Mouse (Mus musculus) spleen, embryonic (tissue): ENCODE results near the gene Asb2.

Experiments used
- CTCF ChIA-PET: fragments of 350-600 bp; sonication (Branson Sonifier 250); formaldehyde crosslinking; loops from one replicate; lab custom pipeline; 2022; lab: Charles Lee

The Asb2 gene

DNA sequence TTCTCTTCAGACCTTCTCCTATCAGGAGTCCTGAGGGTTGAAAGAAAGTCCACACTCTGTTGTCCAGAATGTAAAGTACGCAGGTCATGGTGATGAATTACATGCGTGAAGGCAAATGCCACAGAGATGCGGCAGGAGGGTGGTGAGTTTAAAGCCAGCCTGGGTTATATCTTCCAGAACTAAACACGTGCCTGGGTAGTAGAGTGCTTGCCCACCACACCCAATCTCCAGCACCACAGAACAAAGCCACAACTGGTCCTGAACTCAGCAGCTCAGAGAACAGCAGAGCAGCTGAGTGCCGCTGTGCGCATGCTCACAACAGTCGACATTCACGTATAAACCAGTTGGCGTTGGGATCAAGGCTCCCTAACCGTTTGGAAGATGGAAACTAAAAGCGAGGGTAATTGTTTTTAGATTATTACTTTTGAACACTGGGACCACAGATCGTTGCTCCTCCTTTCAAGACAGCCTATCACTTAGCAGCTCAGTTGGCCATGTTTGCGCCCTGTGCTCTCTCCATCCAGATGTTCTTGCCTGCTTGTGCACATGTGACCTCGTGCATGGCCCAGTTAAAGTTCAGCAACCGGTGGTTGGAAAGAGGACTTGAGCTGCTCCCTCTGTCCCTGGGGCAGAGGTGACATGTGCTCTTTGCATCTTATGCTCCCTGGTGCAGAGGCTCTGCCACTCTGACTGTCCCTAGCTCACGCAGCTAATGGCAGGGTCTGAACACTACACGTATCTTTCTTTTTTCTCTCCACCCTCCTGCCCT lies 5.9 kb upstream of the Asb2 start:
- CTCF ChIA-PET = no interaction called here

DNA sequence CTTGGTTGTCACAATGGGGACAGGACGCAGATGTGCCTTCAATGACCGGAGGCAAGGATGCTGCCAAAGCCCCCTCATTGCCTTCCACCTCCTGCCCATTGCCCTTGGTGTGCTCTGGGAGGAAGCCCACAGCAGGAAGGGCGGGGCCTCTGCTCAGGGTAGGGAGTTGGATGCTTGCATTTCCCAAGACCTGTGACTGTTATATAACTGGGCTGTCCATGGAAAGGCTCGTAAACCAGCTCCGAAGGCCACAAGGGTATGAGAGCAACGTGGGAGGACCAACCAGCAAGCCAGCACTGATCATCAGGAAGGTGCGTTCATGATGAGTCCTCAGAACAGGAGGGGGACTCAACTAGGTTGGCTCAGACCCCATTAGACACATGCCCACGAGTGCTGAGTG lies 5.0 kb upstream of the Asb2 start:
- CTCF ChIA-PET = no interaction called here

DNA sequence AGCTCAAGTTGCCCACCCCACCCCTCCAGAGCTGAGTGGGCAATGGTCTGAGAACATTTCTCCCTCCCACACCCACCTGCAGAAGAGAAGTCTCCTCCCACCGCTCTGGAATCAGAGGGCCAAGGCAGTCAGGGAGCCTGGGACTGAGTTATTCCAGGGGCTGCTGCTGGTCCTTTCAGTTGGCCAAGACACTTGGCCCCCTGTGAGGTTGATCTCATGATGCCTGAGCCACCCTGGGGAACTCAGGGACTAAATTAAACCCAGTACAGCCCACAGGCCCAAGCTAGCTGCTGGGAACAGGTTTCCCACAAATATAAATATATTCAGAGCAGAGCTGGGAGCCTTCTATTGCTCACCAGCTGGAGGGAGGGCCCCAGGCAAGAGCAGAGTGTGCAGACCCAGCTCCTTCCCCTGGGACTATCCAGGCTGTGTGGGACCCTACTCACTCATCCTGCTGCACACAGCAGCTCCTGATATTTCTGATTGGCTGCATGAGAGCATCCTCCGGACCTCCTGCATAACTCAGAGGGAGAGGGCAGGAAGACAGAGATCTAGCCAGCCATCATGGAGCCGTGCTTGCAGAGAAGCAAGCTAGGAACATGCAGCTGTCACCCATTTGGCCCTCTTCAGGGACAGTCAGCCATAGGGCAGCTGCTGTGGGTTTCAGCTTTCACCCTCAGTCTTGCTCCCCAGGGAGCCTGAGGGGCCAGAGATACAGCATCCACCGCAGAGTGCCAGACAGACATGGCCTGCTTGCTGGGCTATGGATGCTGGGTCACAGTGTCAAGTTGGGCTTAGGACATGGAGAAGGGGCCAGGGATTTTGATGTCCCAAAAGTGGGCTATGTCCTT lies 3.4 kb upstream of the Asb2 start:
- CTCF ChIA-PET = interaction anchor here (1.1 kb wide), 1 partner anchor 9 kb away, joined by 6 read pairs; no protein-coding TSS in a partner anchor

DNA sequence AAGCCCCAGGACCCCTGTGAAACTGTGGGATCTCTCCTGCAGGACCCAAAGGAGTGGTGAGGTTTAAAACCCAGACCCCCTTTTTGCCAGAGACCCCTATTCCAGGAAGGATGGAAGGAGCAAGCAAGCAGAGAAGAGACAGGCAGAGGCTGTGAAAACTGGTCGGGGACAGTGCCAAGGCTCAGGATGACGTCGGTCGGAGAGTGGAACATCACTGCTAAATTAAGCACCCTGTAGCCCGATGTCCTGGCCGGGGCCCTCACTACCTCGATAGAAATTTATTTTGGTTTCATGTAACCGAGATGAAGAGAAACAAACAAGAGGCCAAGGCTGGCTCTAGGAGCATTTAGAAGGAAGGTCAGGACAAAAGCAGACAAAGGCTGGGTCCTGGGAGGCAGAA lies 2.4 kb upstream of the Asb2 start:
- CTCF ChIA-PET = no interaction called here

DNA sequence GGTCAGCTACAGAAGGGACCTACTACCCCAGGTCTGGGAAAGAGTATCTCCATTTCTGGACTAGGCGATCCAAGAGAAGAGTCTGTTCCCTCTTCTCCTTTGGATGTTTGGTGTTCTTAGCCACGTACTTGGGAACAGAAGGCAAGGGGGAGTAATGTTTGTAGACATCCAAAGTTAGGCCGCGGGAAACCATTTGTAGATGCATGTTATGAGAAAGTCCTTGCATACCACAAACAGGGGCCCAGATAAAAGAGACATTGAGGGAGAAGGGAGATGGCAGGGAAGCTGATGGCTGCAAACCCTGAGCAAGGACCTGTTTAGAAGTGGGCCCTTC lies 581 bp upstream of the Asb2 start:
- CTCF ChIA-PET = no interaction called here

DNA sequence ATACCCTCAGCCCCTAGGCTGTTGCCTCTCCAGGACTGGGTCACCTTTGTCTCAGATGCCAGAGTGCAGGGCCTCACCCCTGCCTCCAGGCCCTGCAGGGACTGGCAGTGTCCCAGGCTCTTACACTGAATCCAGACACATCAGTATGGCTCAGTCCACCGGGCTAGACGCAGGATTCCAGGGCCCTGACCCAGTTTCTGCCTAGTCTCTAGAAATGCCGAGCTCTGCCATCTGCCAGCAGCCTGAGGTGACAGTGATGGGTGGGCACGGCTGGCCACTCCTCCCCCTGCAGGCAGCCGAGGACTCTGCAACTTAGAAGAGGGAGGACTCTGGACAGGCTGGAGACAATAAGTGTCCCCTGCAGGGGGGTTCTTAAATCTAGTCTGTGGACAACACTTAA lies 2.3 kb downstream of the Asb2 start:
- CTCF ChIA-PET = no interaction called here

DNA sequence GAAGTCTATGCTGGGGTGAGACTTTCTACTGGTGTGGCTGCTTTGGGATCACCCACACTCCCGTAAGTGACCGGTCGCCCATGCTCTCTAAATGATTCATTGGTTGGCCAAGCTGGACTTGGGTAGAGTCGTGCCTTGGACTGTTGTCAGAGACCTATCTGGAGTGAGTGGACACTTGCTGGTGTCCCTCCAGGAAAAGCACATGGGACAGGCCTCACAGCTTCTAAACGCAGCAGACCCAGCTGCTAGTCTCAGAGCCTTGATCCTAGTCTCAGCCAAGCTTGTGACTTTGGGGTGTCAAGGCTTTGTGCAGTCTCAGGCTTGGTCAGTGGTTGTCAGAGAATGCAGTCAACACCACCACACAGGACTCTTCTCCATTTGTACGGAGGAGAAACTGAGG lies 3.1 kb downstream of the Asb2 start:
- CTCF ChIA-PET = interaction anchor here (1.4 kb wide), 1 partner anchor 14 kb away, joined by 4 read pairs; no protein-coding TSS in a partner anchor

DNA sequence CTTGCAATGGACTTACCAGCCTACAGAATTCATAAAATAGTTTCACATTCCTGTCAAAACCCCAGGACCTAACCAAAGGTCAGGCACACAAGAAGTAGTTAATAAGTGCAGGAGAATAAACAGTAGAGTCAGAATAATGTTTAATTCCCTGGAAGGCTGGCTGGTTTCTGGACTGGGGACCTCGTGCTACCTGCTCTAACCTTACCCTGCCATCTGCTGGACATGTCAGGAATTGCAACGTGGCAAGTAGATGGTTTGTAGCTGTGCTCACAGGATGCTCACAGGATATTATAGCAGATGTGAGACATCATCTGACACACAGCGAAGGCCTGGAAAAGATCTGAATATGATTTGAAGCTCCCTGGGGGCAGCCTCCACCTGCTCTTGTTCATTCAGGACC lies 7.3 kb downstream of the Asb2 start:
- CTCF ChIA-PET = interaction anchor here (1.2 to 1.8 kb wide), 2 partner anchors 22 to 23 kb away, joined by 4 to 6 read pairs; no protein-coding TSS in a partner anchor

DNA sequence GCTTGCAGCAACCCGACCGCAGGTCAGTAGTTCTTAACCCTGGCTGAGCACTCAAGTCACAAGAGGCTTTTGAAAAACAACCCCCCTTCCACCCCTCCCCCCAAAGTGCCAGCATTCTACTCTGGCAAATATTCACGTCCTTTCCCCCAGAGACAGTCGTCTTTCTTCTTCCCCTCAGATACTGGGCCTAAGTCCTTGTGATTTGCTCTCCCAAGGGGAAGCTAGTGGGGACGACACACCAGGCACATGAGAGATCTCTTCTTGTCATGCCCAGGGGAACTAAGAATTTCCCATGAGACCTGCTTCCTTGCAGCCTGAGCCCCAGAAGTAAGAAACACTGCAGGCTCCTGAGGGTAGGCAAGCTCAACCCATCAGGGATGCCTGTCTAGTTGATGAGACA lies 8.4 kb downstream of the Asb2 start:
- CTCF ChIA-PET = interaction anchor here (0.6 to 1.8 kb wide), 3 partner anchors 17 to 22 kb away, joined by 3 to 6 read pairs (median 3); no protein-coding TSS in a partner anchor

DNA sequence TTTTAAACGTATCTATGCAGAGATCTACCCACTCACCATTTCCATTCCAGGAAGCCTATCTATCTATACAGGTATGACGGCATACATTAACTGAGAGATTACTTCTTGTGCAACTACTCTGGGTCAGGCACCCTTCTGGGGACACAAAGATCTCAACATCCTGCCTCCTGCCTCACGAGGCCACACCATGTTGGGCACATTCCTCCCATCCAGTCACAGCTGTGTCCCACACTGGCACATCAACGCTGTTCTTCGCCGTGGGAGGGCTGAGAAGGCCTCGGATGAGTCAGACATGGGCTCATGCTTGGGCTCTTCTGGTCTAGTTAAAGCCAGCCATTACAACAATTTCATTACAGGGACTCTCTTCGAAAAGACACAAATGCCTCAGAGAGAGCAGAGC lies 8.9 kb downstream of the Asb2 start:
- CTCF ChIA-PET = interaction anchor here (0.6 to 0.9 kb wide), 2 partner anchors 16 to 23 kb away, joined by 3 read pairs; no protein-coding TSS in a partner anchor

DNA sequence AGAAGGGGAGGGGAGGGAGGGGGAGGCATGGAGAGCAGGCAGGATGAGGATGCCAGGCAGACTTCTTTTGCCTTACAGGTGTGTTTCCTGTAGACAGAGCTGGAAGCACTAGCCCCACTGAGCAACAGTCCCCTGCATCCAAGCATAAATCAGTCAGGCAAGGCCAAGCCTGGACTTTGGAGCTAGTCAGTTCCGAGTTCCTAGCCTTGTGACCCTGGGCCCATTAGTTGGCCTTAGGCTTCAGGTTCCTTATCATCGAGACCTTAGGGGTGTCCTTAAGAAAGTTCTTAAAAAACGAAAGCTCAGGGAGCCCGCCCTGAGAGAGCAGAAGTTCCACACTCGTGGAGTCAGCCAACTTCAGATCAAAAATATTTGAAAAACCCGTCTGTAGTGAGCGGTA lies 10.9 kb downstream of the Asb2 start:
- CTCF ChIA-PET = interaction anchor here (0.9 to 1.2 kb wide), 2 partner anchors 11 to 202 kb away, joined by 4 read pairs; no protein-coding TSS in a partner anchor

DNA sequence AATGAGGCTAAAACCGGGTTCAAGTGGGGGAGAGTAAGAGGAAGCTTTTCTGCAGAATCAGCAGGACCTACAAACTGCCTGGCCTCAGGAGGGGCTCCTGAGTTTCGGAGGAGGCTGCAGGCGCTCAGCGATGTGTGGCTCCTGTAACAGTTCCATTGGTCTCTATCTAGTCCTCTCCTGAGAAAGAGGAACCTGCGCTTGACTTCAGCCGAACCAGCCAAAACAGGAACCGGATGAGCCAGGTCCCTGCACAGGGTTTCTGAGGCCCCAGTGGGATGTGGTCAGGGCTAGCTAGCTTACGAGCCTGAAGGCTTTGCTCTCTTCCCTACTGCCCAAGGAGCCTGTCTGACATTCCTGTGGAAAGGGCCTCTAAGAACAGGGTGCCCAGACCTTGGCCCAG lies 12.3 kb downstream of the Asb2 start:
- CTCF ChIA-PET = interaction anchor here (1.0 kb wide), 1 partner anchor 17 kb away, joined by 3 read pairs; no protein-coding TSS in a partner anchor

DNA sequence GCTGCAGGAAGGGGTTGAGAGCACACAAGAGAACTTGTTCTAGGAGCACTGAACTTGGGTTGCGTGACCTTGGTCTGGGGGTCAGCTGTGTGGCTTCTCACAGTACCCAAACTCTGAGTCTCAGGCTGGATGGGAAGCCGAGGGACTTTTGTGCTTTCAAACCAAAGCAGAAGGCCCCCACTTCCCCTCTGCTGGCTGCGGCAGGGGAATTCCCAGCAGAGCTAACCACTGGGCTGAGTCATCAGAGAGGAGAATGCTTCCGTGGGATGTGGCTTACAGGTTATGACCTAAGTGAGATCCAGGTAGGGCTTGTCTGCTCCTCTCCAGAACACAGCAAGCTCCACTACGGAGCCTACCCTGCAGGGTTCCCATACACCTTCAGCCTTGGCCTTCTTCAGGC lies 14.6 kb downstream of the Asb2 start:
- CTCF ChIA-PET = no interaction called here

DNA sequence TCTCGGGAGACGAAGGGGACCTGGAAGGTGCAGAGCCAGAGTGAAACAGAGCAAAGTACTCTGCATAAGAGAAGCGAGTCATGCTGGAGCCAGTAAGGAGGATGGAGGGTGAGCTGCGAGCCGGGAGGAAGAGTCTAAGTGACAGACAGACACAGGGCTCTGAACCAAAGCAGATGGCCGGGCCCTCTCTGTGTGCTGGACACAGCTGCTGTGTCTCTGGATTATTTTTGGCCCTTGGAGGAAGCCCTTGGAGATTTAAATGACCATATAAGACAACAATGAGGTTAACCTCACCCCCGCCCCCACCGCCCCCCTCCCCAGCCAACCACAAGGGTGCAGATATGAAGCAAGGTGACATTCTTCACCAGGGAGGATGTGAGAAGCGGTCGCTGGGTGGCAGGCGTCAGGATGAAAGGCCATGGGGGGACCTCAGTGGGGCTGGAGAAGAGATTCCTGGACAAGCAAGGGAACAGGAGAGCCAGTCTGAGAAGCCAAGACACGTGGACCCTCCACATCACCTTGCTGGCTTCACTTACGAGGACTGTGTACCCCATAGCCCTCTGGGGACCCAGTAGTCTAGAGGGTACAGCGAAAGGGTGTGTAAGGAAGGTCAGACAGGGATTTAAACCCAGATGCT lies 17.5 kb downstream of the Asb2 start:
- CTCF ChIA-PET = interaction anchor here (1.8 kb wide), 1 partner anchor 14 kb away, joined by 4 read pairs; no protein-coding TSS in a partner anchor

DNA sequence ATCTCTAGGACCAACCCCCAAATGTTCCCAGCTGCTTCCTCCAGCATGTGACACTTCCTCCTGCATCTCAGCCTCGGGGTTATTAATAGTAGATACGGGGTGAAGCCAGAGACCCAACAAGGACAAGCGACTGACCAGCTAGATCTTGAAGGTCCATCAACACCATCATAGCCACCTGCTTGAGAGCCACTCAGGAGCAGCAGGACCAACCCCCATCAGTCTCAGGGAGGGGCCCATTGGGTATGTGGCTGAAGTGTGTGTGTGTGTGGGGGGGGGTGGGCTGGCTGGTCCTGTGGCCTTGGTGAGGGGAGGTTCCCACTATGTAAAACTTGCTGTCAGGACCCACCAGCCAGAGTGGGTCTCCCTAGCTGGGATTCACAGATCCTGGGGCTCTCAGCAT lies 19.0 kb downstream of the Asb2 start:
- CTCF ChIA-PET = interaction anchor here (1.4 kb wide), 1 partner anchor 13 kb away, joined by 3 read pairs; no protein-coding TSS in a partner anchor

DNA sequence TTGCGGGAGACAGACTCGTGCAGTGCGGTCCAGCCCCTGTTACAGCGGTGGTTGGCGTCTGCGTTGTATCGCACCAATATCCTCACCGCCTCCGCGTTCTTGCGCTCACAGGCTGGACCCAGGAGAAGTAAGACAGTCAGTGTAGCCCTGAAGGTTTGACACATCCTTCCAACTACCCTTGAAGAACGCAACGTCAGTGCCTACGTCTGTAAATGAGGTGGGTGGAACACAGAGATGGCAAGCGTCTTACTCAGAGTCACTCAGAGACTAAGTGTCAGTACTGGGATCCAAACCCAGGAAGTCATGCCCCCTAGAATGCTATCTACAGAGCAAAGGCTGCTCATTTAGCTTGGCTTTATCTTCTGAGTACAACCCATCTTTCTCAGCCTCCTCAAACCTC lies 22.4 kb downstream of the Asb2 start:
- CTCF ChIA-PET = interaction anchor here (0.6 to 1.1 kb wide), 2 partner anchors 11 to 1275 kb away, joined by 3 to 4 read pairs; no protein-coding TSS in a partner anchor

DNA sequence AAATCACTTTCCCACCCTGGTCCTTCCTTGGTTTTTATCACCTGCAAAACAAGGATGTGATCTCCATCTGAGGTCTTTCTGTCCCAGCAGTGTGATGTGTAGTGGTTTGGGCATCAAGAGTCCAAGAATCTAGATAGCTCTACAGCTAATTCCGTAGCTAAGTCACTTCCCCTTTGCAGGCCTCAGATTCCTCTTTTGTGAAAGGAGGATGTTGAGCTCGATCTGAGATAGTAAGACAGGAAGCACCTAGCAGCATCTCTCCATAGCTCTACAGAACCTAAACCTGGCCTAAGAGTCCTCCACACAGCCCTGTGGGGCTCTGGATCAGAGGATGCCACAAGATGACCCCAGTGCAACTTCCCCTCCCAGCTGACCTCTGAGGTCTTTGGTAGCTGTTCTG lies 22.9 kb downstream of the Asb2 start:
- CTCF ChIA-PET = no interaction called here

DNA sequence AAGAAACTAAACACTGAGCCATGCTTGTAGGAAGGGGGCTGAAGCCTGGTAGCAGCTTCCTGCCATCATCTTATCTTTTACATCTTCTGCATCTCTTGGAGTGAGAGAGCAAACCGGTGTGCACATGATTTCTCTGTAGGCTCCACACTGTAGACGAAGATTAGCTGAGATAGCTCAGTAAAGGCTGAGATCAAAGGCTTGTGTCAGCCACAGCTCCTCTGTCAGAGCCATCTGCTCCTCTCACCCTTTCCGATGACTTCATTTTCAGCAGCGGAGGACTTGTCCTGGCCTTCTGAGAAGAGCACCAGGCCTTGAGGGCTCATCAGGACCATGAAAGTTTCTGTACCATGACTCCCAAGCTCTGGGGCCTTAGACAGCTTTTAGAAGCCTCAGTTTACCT lies 24.3 kb downstream of the Asb2 start:
- CTCF ChIA-PET = interaction anchor here (1.1 kb wide), 1 partner anchor 20 kb away, joined by 3 read pairs; no protein-coding TSS in a partner anchor

DNA sequence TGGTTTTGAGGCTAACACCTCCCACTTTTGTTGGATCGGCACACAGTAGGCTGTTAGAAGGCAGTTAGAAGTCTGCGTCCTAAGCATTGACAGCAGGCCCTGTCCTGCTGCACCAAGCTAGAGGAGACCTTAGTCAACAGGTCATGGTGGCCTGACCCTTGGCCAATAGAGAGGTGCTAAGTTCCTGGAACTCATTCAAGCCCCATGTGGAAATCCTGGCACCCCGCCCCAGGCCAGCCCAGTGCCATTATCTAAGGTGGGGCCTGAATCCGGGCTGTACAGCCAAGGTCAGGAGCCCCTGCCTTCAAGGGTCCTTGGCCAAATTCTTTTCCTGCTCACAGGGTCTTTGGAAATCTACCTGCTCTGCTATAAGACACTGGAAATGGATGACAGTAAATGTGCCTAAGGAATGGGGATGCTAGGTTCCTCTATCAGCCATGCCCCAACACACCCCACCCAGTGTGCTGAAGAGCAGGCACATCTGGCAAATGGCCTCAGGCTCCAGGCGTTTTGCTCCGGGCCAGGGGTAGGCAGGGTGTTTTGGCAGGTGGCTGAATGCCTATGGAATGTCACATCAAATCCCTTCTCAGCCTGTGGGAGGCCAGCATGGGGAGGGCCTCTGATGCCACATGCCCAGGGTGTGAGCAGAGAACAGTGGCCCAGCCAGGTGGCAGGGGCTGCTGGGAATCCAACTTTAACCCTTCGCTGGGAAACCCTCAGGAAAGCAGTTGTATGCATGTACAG lies 27.2 kb downstream of the Asb2 start:
- CTCF ChIA-PET = no interaction called here

DNA sequence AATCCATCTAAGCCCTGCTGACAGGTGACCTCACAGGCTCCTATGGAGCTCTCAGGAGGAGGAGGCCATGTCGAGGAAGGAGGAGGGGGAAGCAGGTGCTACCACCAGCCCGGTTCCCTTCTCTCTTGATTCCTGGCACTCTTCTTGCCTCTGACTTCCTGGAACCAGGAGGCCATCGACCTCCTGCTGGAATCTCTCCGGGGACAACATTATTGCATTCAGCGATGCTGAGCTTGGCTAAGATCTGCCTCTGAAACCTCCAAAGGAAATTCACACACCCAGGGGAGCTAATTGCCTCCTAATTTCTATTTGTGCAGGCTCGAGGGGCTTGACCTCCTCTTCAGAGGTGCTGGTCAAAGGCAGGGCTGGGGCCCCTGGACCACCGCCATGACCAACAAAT lies 28.7 kb downstream of the Asb2 start:
- CTCF ChIA-PET = interaction anchor here (0.9 to 1.0 kb wide), 2 partner anchors 17 to 21 kb away, joined by 3 to 4 read pairs; no protein-coding TSS in a partner anchor

DNA sequence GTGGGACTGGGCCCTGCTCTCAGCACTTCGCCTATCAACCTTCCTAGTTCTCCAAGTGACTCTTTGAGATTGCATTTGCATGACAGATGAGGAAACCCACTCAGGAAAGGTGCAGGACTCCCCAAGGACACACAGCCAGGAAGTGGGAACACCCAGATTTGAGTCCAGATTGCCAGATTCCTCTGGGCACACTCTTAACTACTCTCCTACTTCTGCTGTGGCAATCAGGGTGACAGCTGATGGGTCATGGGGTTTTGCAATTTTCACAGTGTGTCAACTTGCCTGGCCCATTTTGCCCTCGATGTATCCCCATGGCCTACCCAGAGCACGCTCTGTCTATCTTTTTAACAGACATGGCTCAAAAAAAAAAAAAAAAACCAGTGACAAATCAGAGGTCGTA lies 29.2 kb downstream of the Asb2 start:
- CTCF ChIA-PET = interaction anchor here (0.5 to 1.0 kb wide), 3 partner anchors 17 to 1011 kb away, joined by 3 to 4 read pairs (median 3); no protein-coding TSS in a partner anchor
